11 mouse cellular contexts compared by ENCODE assay signal in the genomic region with DNA sequence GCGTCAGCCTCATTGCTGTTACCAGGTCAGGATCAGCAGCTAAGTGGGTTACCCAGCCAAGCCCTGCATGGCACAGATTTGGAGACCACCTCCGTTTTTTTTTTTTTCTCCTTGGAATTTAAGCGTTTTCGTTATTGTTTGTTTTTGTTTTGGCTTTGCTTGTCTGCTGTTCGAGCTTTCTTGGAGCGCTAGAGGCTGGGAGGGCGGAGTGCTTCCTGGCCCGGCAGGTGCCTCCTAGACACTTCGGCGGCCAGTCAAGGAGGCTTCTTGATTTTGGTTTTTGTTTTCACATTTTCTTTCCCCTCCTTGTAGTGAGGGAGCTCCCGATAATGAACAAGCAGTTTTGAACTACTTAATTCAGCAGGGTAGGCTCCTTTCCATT. TPM values are rescaled to one million over a fixed set of nuclear protein-coding genes. Genes with fewer than 3 reads are reported as not detected.
DNase-seq lines count a peak whose midpoint lies in the region; ATAC-seq and TF ChIP-seq lines count a peak whose summit lies in the region.
"Had no signal": no experiment of that assay in that cellular context is flagged by ENCODE, and none has a peak within 500 bp of the region (broad histone marks: within the 10 kb centered on the region; RNA-seq: fewer than 3 reads in every experiment).

Gene Nkx2-1 (minus strand): TSS at position 25 of the 382 bp plus-strand sequence.

- no peak for TF ChIP-seq EP300 in heart, adult 2 months (IDR thresholded peaks at IDR 0.05; ENCODE audit: insufficient read depth, low read depth, low read length)

- peak within 1 kb of the TSS; percentile 46 for H3K4me3 ChIP-seq in heart, embryonic 15.5 days
- H3K4me3 ChIP-seq in heart, adult 2 months: no peak within 1 kb of the TSS
- H3K4me3 ChIP-seq in lung, embryonic 16.5 days (ENCODE audit: low read length): peak within 1 kb of the TSS; percentile 62
- H3K4me3 ChIP-seq in intestine, postnatal 0 days (ENCODE audit: low read depth, low read length): peak within 1 kb of the TSS; percentile 7; the same call in 1 of the 2 replicates

- peaks cover 25% of the 10 kb centered on the region for H3K4me1 ChIP-seq in heart, embryonic 15.5 days (replicated peaks)
- H3K4me1 ChIP-seq in heart, adult 2 months (ENCODE audit: control insufficient read depth, insufficient read depth, low read length): no peaks in the 10 kb centered on the region
- H3K4me1 ChIP-seq in lung, embryonic 16.5 days (replicated peaks; ENCODE audit: control insufficient read depth, insufficient read depth, low read length): 0 out of 2 replicates have a peak, but pooled peaks cover 3% of the 10 kb centered on the region
- no peaks in the 10 kb centered on the region for H3K4me1 ChIP-seq in intestine, postnatal 0 days (replicated peaks; ENCODE audit: control insufficient read depth, insufficient read depth, low read length)

- no peak for TF ChIP-seq CTCF in heart, adult 2 months (IDR thresholded peaks at IDR 0.05)
- no peak for TF ChIP-seq CTCF in intestine, postnatal 0 days (IDR thresholded peaks at IDR 0.05; ENCODE audit: low read depth)

- no peaks in the 10 kb centered on the region for H3K79me2 ChIP-seq in heart, adult 2 months (replicated peaks; ENCODE audit: control insufficient read depth, insufficient read depth, low read length)

- peaks cover 97% of the 10 kb centered on the region for H3K27me3 ChIP-seq in heart, embryonic 15.5 days
- peaks cover 43% of the 10 kb centered on the region for H3K27me3 ChIP-seq in heart, adult 2 months (ENCODE audit: control insufficient read depth, insufficient read depth, low read length)
- H3K27me3 ChIP-seq in lung, embryonic 16.5 days (ENCODE audit: control insufficient read depth, insufficient read depth, low read depth, low read length): peaks cover 77% of the 10 kb centered on the region
- peaks cover 98% of the 10 kb centered on the region for H3K27me3 ChIP-seq in intestine, postnatal 0 days (replicated peaks; ENCODE audit: control insufficient read depth, insufficient read depth, low read length)
- H3K27me3 ChIP-seq: CH12.LX had no signal

- intact Hi-C loops in heart, adult 2 months (cut with DNase I): no loop called here

- no peak for DNase-seq in heart, adult 2 months
- no peak for DNase-seq in lung, postnatal 10 days
- DNase-seq in frontal cortex, postnatal 10 days (ENCODE audit: low spot score in 2 of 2): no peak
- DNase-seq in B cell, adult 2 months: no peak
- DNase-seq: cerebellum, adult 11 months; kidney, adult 11 months had no signal

- 3% methylated on average over 11 of the region's 11 CpGs for WGBS in heart, embryonic 15.5 days
- 2% methylated on average over 11 of the region's 11 CpGs for WGBS in heart, adult 2 months
- 1% methylated on average over 11 of the region's 11 CpGs for WGBS in lung, embryonic 16.5 days
- 1% methylated on average over 11 of the region's 11 CpGs for whole genome bisulfite sequencing in intestine, postnatal 0 days

- no peak for TF ChIP-seq POLR2A in heart, adult 2 months (IDR thresholded peaks at IDR 0.05; ENCODE audit: insufficient read depth, low read depth, low read length)

- no peaks in the 10 kb centered on the region for H3K36me3 ChIP-seq in heart, embryonic 15.5 days
- no peaks in the 10 kb centered on the region for H3K36me3 ChIP-seq in heart, adult 2 months (ENCODE audit: control insufficient read depth, insufficient read depth, low read length)
- H3K36me3 ChIP-seq in lung, embryonic 16.5 days (ENCODE audit: control insufficient read depth, insufficient read depth, low read length): no peaks in the 10 kb centered on the region
- no peaks in the 10 kb centered on the region for H3K36me3 ChIP-seq in intestine, postnatal 0 days (ENCODE audit: control insufficient read depth, insufficient read depth)

- no peaks in the 10 kb centered on the region for H3K9me3 ChIP-seq in heart, embryonic 15.5 days (replicated peaks)
- H3K9me3 ChIP-seq in lung, embryonic 16.5 days (ENCODE audit: control insufficient read depth, low read length): no peaks in the 10 kb centered on the region
- H3K9me3 ChIP-seq in intestine, postnatal 0 days (ENCODE audit: control insufficient read depth): no peaks in the 10 kb centered on the region

- no peak for ATAC-seq in heart, embryonic 15.5 days (replicated peaks; ENCODE audit: insufficient number of reproducible peaks, insufficient read depth, low FRiP score, low read depth)
- no peak for ATAC-seq in lung, embryonic 16.5 days (ENCODE audit: low read depth)
- no peak for ATAC-seq in intestine, postnatal 0 days
- no peak for ATAC-seq in frontal cortex, adult (ENCODE audit: low TSS enrichment)

- H3K4me2 ChIP-seq in heart, embryonic 15.5 days: peak within 1 kb of the TSS; percentile 38
- H3K4me2 ChIP-seq in lung, embryonic 16.5 days (ENCODE audit: low read depth, low read length): peak within 1 kb of the TSS; percentile 47
- H3K4me2 ChIP-seq in intestine, postnatal 0 days (replicated peaks; ENCODE audit: low read depth): 0 out of 2 replicates have a peak within 1 kb of the TSS, but pooled peaks have one; percentile 9

- peak within 1 kb of the TSS; percentile 16; the same call in 1 of the 2 replicates for H3K27ac ChIP-seq in heart, embryonic 15.5 days
- H3K27ac ChIP-seq in heart, adult 2 months: no peak within 1 kb of the TSS
- H3K27ac ChIP-seq in lung, embryonic 16.5 days (ENCODE audit: low read length): peak within 1 kb of the TSS; percentile 97
- H3K27ac ChIP-seq in intestine, postnatal 0 days (ENCODE audit: low read depth, low read length): no peak within 1 kb of the TSS

- no peak within 1 kb of the TSS for H3K9ac ChIP-seq in heart, embryonic 15.5 days
- no peak within 1 kb of the TSS for H3K9ac ChIP-seq in heart, adult 2 months (ENCODE audit: low read depth, low read length)
- H3K9ac ChIP-seq in lung, embryonic 16.5 days (ENCODE audit: low read length): peak within 1 kb of the TSS; percentile 83
- no peak within 1 kb of the TSS for H3K9ac ChIP-seq in intestine, postnatal 0 days (ENCODE audit: low read depth, low read length)

RNA-seq across cellular contexts. Expression of gene Nkx2-1, which starts in this region (rescaled TPM):
- 2.1 and 6.4 TPM in 2 replicates for polyA plus RNA-seq in heart, embryonic 15.5 days (2015; fragmentation: Nextera tagmentation; extraction: Ambion mirVana)
- not detected for total RNA-seq in heart, adult 2 months (2021)
- 0.68 TPM in 1 of 2 replicates, not detected in the other for polyA plus RNA-seq in heart, adult 2 months (2012; rRNA removed)
- 74.8 and 91.7 TPM in 2 replicates for polyA plus RNA-seq in lung, embryonic 16.5 days (2015; fragmentation: Nextera tagmentation; extraction: Ambion mirVana)
- polyA plus RNA-seq in intestine, postnatal 0 days (2015; fragmentation: Nextera tagmentation; extraction: Ambion mirVana): not detected in 2 replicates
- total RNA-seq: CH12.LX had no signal

Comparison
In these comparisons a context has a peak if more than half of its experiments do, and no peak if none do; other contexts are left out.
1. RNA of gene Nkx2-1 (polyA plus RNA-seq): 74.8 to 91.7 TPM in lung, embryonic 16.5 days; 2.1 to 6.4 TPM in heart, embryonic 15.5 days, 0.68 TPM in heart, adult 2 months and not detected in intestine, postnatal 0 days; every median in the first group is over 10 times any median in the second.
2. H3K27ac ChIP-seq: peak in heart, embryonic 15.5 days (single experiment) and lung, embryonic 16.5 days (single experiment); none in heart, adult 2 months (single experiment) and intestine, postnatal 0 days (single experiment).
3. Peak in every context shown above with its lines, with median percentiles within 50 percentile points of each other: H3K4me2 ChIP-seq.